Comparison of ENCODE assay signal across 15 mouse cellular contexts in the genomic region with DNA sequence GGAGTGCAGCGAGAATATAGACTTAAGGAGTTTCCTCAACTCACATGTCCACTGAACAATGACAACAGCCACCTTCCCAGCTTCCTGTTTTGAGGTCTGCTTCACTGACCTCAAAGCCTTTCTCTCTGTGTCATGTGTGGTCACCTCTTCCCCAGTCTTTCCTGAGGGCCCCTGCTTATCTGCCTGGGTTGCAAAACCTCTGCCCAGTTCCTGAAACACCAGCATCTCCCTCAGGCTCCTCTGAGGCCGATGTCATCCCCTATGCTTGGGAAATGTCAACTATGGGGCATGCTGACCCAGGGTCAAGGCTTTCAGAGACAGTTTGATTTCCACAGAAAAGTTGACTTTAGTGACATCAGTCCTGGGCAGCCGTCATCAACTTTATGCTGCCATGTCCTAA. TPM values are rescaled to one million over a fixed set of nuclear protein-coding genes. Genes with fewer than 3 reads are reported as not detected.
A peak's percentile ranks its signal among the peaks of the same experiment; 100 is the strongest.
DNase-seq lines count a peak whose midpoint lies in the region; ATAC-seq lines count a peak whose summit lies in the region.
"Had no signal": no experiment of that assay in that cellular context is flagged by ENCODE, and none has a peak within 500 bp of the region (broad histone marks: within the 10 kb centered on the region; RNA-seq: fewer than 3 reads in every experiment).

No protein-coding gene starts in this region.

- ATAC-seq in hematopoietic stem cell, adult 5-6 weeks (replicated peaks in 1 of 2; ENCODE audit: insufficient read depth in 1 of 2, low FRiP score in 2 of 2, low TSS enrichment in 1 of 2, low read depth in 1 of 2, poor library complexity in 2 of 2, severe bottlenecking in 2 of 2): peak; percentile 78 to 82
- ATAC-seq: Patski had no signal

- intact Hi-C loops in heart, postnatal 25 days (cut with DNase I): no loop called here

- DNase-seq in heart, adult 11 months: peak; percentile 93
- no peak for DNase-seq in heart, postnatal 25 days (ENCODE audit: low spot score)
- DNase-seq in 416B (ENCODE audit: low read depth): peak; percentile 99
- DNase-seq in c-Kit-positive CD71-positive TER-119-positive erythroid progenitor cells, embryonic 14.5 days (ENCODE audit: low spot score): no peak
- no peak for DNase-seq in midbrain, embryonic 10.5 days (ENCODE audit: low spot score)
- DNase-seq in cerebellum, adult 9-10 months: no peak
- DNase-seq: embryo, embryonic 11 days; gastrocnemius, postnatal 10 days; thymus, postnatal 36 days had no signal

- peaks cover 47% of the 10 kb centered on the region for H3K9me3 ChIP-seq in megakaryocyte, embryonic 14.5 days
- H3K9me3 ChIP-seq in midbrain, embryonic 10.5 days (replicated peaks): no peaks in the 10 kb centered on the region
- H3K9me3 ChIP-seq: midbrain, embryonic 12.5 days; neural tube, embryonic 15.5 days had no signal

- peaks cover 89% of the 10 kb centered on the region for H3K27me3 ChIP-seq in megakaryocyte, embryonic 14.5 days (replicated peaks)
- H3K27me3 ChIP-seq in midbrain, embryonic 10.5 days (ENCODE audit: low read depth, poor library complexity, severe bottlenecking): peaks cover 7% of the 10 kb centered on the region; the same call in 1 of the 2 replicates
- H3K27me3 ChIP-seq: neural tube, embryonic 15.5 days; Patski had no signal

- H3K27ac ChIP-seq in midbrain, embryonic 10.5 days (replicated peaks): no peak overlapping the region
- H3K27ac ChIP-seq: hindbrain, embryonic 14.5 days; midbrain, embryonic 12.5 days; neural tube, embryonic 15.5 days had no signal

- peaks cover 3% of the 10 kb centered on the region for H3K36me3 ChIP-seq in megakaryocyte, embryonic 14.5 days (replicated peaks; ENCODE audit: low read length)
- no peaks in the 10 kb centered on the region for H3K36me3 ChIP-seq in midbrain, embryonic 10.5 days
- H3K36me3 ChIP-seq: midbrain, embryonic 12.5 days; neural tube, embryonic 15.5 days had no signal

- peak overlapping the region; percentile 71 for H3K4me3 ChIP-seq in megakaryocyte, embryonic 14.5 days (replicated peaks)
- no peak overlapping the region for H3K4me3 ChIP-seq in midbrain, embryonic 10.5 days
- H3K4me3 ChIP-seq: midbrain, embryonic 12.5 days; neural tube, embryonic 15.5 days had no signal

- H3K4me1 ChIP-seq in megakaryocyte, embryonic 14.5 days: peaks cover 48% of the 10 kb centered on the region
- H3K4me1 ChIP-seq in midbrain, embryonic 10.5 days: peaks cover 27% of the 10 kb centered on the region

- WGBS in midbrain, embryonic 10.5 days: 86% methylated on average over 3 of the region's 3 CpGs

RNA-seq across cellular contexts. Expression of a gene that starts 29.2 kb away (rescaled TPM):
- total RNA-seq in heart, postnatal 25 days (2021): 100 to 1,000 TPM; 238 to 253 TPM
- 17.9 and 19.4 TPM in 2 replicates for total RNA-seq in hematopoietic stem cell, adult 5-6 weeks (2017)
- 5.6 TPM in 1 of 2 replicates, not detected in the other for polyA plus RNA-seq in megakaryocyte, embryonic 14.5 days (2012; ENCODE audit: insufficient read depth, low replicate concordance)
- polyA plus RNA-seq in midbrain, embryonic 10.5 days (2016; fragmentation: Nextera tagmentation; extraction: Ambion mirVana): 9.0 and 10.0 TPM in 2 replicates

RNA-seq across cellular contexts. Expression of a gene that starts 53.6 kb away (rescaled TPM):
- total RNA-seq in heart, postnatal 25 days (2021): 1 to 10 TPM; 6.3 to 8.0 TPM
- total RNA-seq in hematopoietic stem cell, adult 5-6 weeks (2017): not detected in 2 replicates
- not detected in 2 replicates for polyA plus RNA-seq in megakaryocyte, embryonic 14.5 days (2012; ENCODE audit: insufficient read depth, low replicate concordance)
- polyA plus RNA-seq in midbrain, embryonic 10.5 days (2016; fragmentation: Nextera tagmentation; extraction: Ambion mirVana): 2.3 and 3.1 TPM in 2 replicates

Comparison
In these comparisons a context has a peak if more than half of its experiments do, and no peak if none do; other contexts are left out.
1. DNase-seq: peak in heart, adult 11 months (single experiment) and 416B (single experiment); none in heart, postnatal 25 days (single experiment), c-Kit-positive CD71-positive TER-119-positive erythroid progenitor cells, embryonic 14.5 days (single experiment), midbrain, embryonic 10.5 days (single experiment) and cerebellum, adult 9-10 months (single experiment).
2. RNA of a gene that starts 29.2 kb away (total RNA-seq): 238 to 253 TPM in heart, postnatal 25 days; 17.9 to 19.4 TPM in hematopoietic stem cell, adult 5-6 weeks; every median in the first group is over 10 times any median in the second.